Mouse (Mus musculus) megakaryocyte, embryonic 14.5 days (primary cell): Measurements from ENCODE around the gene Msi1. TPM values are rescaled to one million over a fixed set of nuclear protein-coding genes. Genes with fewer than 3 reads are reported as not detected.

Source experiments
- H3K27me3 ChIP-seq: replicated peaks from 2 replicates; pipeline ENCODE3; 2012; ENCODE audit warnings: inconsistent platforms
- H3K36me3 ChIP-seq: replicated peaks from 2 replicates; pipeline ENCODE3; 2012; ENCODE audit warnings: low read length, inconsistent platforms, mixed read lengths
- H3K4me1 ChIP-seq: 2 replicates; pipeline ENCODE4 v1.6.1; 2012; ENCODE audit warnings: inconsistent platforms
- H3K4me3 ChIP-seq: replicated peaks from 2 replicates; pipeline ENCODE3; 2012; ENCODE audit warnings: moderate library complexity, mild to moderate bottlenecking, inconsistent platforms
- H3K9me3 ChIP-seq: 2 replicates; pipeline ENCODE4 v1.6.1; 2012; ENCODE audit warnings: inconsistent platforms
- FLI1 ChIP-seq: IDR thresholded peaks from 2 replicates; pipeline ENCODE4 v1.6.1; 2012; ENCODE audit warnings: low read length, inconsistent platforms, mixed read lengths
- GATA1 ChIP-seq: IDR thresholded peaks from 3 replicates; pipeline ENCODE4 v1.6.1; 2012; ENCODE audit warnings: mixed read lengths, low read length, inconsistent platforms, borderline replicate concordance
- polyA plus RNA-seq: library from polyadenylated mRNA; stranded (reverse); fragments of >175 nt; gene quantifications from 2 replicates; pipeline ENCODE4 v1.2.3, GENCODE M21; 2012; ENCODE audit warnings: low replicate concordance; ENCODE audit not compliant: insufficient read depth

Msi1 gene
- polyA plus RNA-seq, 1 experiment = 0.02 TPM

- TF ChIP-seq GATA1 (no peak), FLI1 (no peak)
- Histone ChIP-seq H3K4me1 (peaks cover 27% of the 10 kb centered on the region), H3K4me3 (no peak overlapping the region), H3K36me3 (no peaks in the 10 kb centered on the region), H3K27me3 (peaks cover 99% of the 10 kb centered on the region), H3K9me3 (no peaks in the 10 kb centered on the region)
These were observed 3.8 kb downstream of the Msi1 start for GRCm38 (mm10) chr5:115433191-115433590.

- Histone ChIP-seq H3K4me3 (no peak overlapping the region), H3K4me1 (peaks cover 24% of the 10 kb centered on the region), H3K27me3 (peaks cover 99% of the 10 kb centered on the region), H3K36me3 (no peaks in the 10 kb centered on the region), H3K9me3 (no peaks in the 10 kb centered on the region)
- TF ChIP-seq FLI1 (no peak), GATA1 (no peak)
These were observed 5.0 kb downstream of the Msi1 start for GRCm38 (mm10) chr5:115434280-115434852.

GRCm38 (mm10) chr5:115434853-115435754 is 5.7 kb downstream of the Msi1 start:
- Histone ChIP-seq H3K36me3 (no peaks in the 10 kb centered on the region), H3K9me3 (no peaks in the 10 kb centered on the region), H3K4me1 (peaks cover 20% of the 10 kb centered on the region), H3K27me3 (peaks cover 99% of the 10 kb centered on the region), H3K4me3 (no peak overlapping the region)
- TF ChIP-seq GATA1 (no peak), FLI1 (no peak)

DNA sequence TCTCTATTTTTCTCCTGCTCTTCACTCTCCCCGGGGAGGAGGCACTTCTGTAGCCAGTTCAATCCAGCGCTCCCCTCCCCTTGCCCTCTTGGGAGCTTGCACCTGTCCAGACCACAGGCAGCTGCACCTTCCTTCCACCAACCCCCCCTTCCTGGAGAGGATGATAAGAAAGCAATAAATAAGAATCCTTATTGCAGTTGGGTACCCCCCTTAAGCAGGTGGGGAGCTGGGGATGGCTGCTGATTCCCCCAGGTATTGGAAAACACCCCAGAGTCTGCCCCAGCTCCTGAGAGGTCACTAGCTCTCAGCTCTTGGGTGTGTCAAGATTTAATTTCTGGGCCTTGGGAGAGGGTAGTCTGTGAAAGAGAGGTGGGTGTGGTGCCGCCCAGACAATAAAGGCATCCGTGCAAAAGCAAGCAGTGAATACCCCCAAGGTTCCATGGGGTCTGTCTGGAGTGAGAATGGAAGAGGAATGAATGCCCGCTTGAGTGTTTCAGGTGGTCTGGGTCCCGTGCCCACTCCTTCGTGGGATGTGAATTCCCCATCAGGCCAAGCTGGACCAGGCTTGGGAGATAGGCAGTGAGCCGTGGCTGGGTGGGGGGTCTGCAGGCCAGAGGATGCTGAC is 6.5 kb downstream of the Msi1 start:
- no peak for TF ChIP-seq FLI1
- TF ChIP-seq GATA1 = no peak
- peaks cover 94% of the 10 kb centered on the region for H3K27me3 ChIP-seq
- no peaks in the 10 kb centered on the region for H3K9me3 ChIP-seq
- H3K4me1 ChIP-seq = peaks cover 13% of the 10 kb centered on the region
- H3K36me3 ChIP-seq = no peaks in the 10 kb centered on the region
- no peak overlapping the region for H3K4me3 ChIP-seq

DNA sequence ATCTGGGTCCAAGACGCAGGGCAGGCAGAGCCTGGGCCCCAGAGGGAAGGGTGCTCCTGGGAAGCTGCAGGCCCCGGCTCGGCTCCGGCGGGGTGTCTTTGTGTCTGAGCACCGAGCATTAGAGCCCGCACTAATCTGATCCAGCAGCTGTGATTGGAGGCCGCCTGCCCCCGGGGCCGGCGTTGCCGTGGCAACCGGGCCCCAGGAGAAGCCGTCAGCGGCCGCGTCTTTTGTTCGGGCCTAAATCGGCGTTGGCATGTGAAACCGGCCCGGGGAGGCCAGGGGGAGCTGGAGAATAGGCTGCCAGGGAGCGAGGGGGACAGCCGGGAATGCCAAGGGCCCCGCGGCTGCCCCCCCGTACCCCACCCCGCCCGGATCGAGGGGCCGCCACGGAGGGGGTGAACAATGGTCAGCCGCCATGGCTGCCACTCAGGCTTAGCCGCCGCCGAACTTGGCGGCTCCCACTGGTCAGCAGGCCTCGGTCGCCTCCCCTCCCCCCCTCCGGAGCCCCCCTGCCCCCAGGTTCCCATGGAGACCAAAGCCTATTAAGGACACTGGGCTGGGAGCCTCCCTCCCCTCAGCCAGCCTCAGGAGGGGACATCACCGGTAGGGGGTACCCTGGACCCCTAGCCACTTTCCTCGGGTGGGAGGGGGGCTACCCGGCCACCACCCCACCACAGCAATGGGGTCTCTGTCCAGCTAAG is 7.2 kb downstream of the Msi1 start:
- H3K27me3 ChIP-seq = peaks cover 91% of the 10 kb centered on the region
- H3K4me1 ChIP-seq = peaks cover 11% of the 10 kb centered on the region

GRCm38 (mm10) chr5:115437242-115437944 is 8.0 kb downstream of the Msi1 start:
- no peaks in the 10 kb centered on the region for H3K36me3 ChIP-seq
- H3K4me3 ChIP-seq = no peak overlapping the region
- H3K9me3 ChIP-seq = no peaks in the 10 kb centered on the region
- TF ChIP-seq FLI1 (no peak), GATA1 (no peak)
- peaks cover 83% of the 10 kb centered on the region for H3K27me3 ChIP-seq
- H3K4me1 ChIP-seq = peaks cover 8% of the 10 kb centered on the region; the same call in 1 of the 2 replicates

More for the DNA sequence above, 7.2 kb downstream of the Msi1 start:
- TF ChIP-seq GATA1 (no peak), FLI1 (no peak)
- no peak overlapping the region for H3K4me3 ChIP-seq
- no peaks in the 10 kb centered on the region for H3K9me3 ChIP-seq
- H3K36me3 ChIP-seq = no peaks in the 10 kb centered on the region

DNA sequence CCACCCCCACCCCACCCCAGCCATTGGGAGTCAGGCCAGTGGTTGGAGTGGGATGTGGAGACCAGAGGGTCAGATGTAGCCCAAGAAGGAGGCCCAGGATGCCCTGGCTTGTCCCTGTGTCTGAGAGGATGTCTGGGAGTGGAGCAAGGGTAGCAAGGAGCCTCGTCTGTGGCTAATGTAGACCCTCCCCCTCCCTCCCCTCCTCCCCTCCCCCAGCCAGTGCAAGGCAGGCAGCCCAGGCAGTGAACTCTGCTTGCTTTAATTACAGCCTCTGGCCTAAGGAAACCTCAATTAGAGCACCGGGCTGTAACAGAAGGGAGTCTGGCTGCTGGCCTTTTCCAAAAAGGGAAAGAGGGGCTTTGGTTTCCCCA is 8.5 kb downstream of the Msi1 start:
- H3K27me3 ChIP-seq = peaks cover 78% of the 10 kb centered on the region
- no peak overlapping the region for H3K4me3 ChIP-seq
- no peaks in the 10 kb centered on the region for H3K9me3 ChIP-seq
- TF ChIP-seq FLI1 (no peak), GATA1 (no peak)
- H3K4me1 ChIP-seq = peaks cover 8% of the 10 kb centered on the region; the same call in 1 of the 2 replicates
- H3K36me3 ChIP-seq = no peaks in the 10 kb centered on the region

DNA sequence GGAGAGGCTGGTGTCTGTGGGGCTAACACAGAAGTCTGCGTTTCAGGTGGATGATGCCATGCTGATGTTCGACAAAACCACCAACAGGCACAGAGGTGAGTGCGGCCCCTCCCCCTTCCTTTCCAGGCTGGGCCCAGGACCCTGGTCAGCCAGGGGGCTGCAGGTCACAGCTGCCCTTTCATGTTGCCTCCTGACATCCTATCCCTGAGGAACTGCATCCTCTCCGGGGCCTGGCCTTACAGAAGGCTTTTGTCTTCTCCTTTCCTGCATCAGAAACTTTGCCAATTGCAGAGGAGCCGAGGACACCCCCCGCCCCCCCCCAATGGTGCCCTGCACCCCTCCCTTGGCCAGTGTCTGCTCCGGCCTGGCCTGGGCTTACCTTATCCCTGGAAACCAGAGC is 9.3 kb downstream of the Msi1 start:
- Histone ChIP-seq H3K27me3 (peaks cover 73% of the 10 kb centered on the region), H3K36me3 (no peaks in the 10 kb centered on the region), H3K9me3 (no peaks in the 10 kb centered on the region), H3K4me1 (peaks cover 8% of the 10 kb centered on the region; the same call in 1 of the 2 replicates), H3K4me3 (no peak overlapping the region)
- no peak for TF ChIP-seq FLI1
- TF ChIP-seq GATA1 = no peak
